Mouse (Mus musculus): ENCODE measurements around the gene Pla2g3. TPM values are rescaled to one million over a fixed set of nuclear protein-coding genes. Genes with fewer than 3 reads are reported as not detected.

Gene Pla2g3
- polyA plus RNA-seq, 1 experiment from 2014 or later = 2.2 TPM

- Histone ChIP-seq H3K27ac (ENCODE audit: low read depth, low read length) (no peak overlapping the region), H3K9me3 (ENCODE audit: control insufficient read depth, low read length) (no peaks in the 10 kb centered on the region), H3K27me3 (ENCODE audit: control insufficient read depth, insufficient read depth, low read length) (no peaks in the 10 kb centered on the region), H3K4me3 (ENCODE audit: low read depth, low read length) (no peak overlapping the region), H3K9ac (replicated peaks; ENCODE audit: low read depth, low read length) (no peak overlapping the region), H3K36me3 (ENCODE audit: control insufficient read depth, insufficient read depth, low read length) (no peaks in the 10 kb centered on the region), H3K4me2 (ENCODE audit: low read depth, low read length) (no peak overlapping the region), H3K4me1 (ENCODE audit: control insufficient read depth, insufficient read depth, low read length) (no peaks in the 10 kb centered on the region)
- WGBS = 82% methylated on average over 20 of the region's 20 CpGs
- ATAC-seq (ENCODE audit: low read depth) = no peak
These were observed 41.6 kb downstream of the Pla2g3 start for GRCm38 (mm10) chr11:3529476-3530252.

DNA sequence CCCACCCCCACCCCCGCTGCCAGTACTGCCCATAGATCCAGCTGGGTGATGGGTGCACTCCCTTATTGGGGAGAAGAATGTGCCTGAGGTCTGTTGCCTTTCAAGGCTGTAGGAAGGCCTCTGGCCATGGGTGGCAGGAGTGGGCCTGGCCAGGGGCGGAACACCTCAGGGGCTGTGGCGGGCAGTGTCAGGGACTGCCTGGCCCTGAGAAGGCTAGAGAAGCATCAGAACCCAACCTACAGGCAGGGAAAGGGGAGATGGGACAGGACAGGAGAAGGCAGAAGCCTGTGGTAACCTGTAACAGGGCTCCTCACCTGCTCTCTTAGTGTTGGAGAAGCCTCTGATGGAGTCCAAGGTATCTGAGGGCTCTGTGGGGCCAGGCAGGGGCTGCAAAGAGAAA, 42.6 kb downstream of the Pla2g3 start:
- H3K27me3 ChIP-seq (ENCODE audit: control insufficient read depth, insufficient read depth, low read length) = no peaks in the 10 kb centered on the region
- no peaks in the 10 kb centered on the region for H3K9me3 ChIP-seq (ENCODE audit: control insufficient read depth, low read length)
- no peak overlapping the region for H3K4me3 ChIP-seq (ENCODE audit: low read depth, low read length)
- ATAC-seq (ENCODE audit: low read depth) = no peak
- no peak overlapping the region for H3K4me2 ChIP-seq (ENCODE audit: low read depth, low read length)
- no peak overlapping the region for H3K27ac ChIP-seq (ENCODE audit: low read depth, low read length)
- 94% methylated on average over 3 of the region's 3 CpGs for WGBS
- no peaks in the 10 kb centered on the region for H3K4me1 ChIP-seq (ENCODE audit: control insufficient read depth, insufficient read depth, low read length)
- no peaks in the 10 kb centered on the region for H3K36me3 ChIP-seq (ENCODE audit: control insufficient read depth, insufficient read depth, low read length)
- H3K9ac ChIP-seq (replicated peaks; ENCODE audit: low read depth, low read length) = no peak overlapping the region

GRCm38 (mm10) chr11:3531634-3532033, 43.5 kb downstream of the Pla2g3 start:
- Histone ChIP-seq H3K4me1 (ENCODE audit: control insufficient read depth, insufficient read depth, low read length) (no peaks in the 10 kb centered on the region), H3K9ac (replicated peaks; ENCODE audit: low read depth, low read length) (no peak overlapping the region), H3K4me3 (ENCODE audit: low read depth, low read length) (no peak overlapping the region), H3K9me3 (ENCODE audit: control insufficient read depth, low read length) (no peaks in the 10 kb centered on the region), H3K4me2 (ENCODE audit: low read depth, low read length) (no peak overlapping the region), H3K36me3 (ENCODE audit: control insufficient read depth, insufficient read depth, low read length) (no peaks in the 10 kb centered on the region), H3K27me3 (ENCODE audit: control insufficient read depth, insufficient read depth, low read length) (no peaks in the 10 kb centered on the region), H3K27ac (ENCODE audit: low read depth, low read length) (no peak overlapping the region)
- no peak for ATAC-seq (ENCODE audit: low read depth)
- 85% methylated on average over 6 of the region's 6 CpGs for WGBS

- H3K4me2 ChIP-seq (ENCODE audit: low read depth, low read length) = no peak overlapping the region
- H3K27ac ChIP-seq (ENCODE audit: low read depth, low read length) = no peak overlapping the region
- H3K4me1 ChIP-seq (ENCODE audit: control insufficient read depth, insufficient read depth, low read length) = no peaks in the 10 kb centered on the region
- no peak overlapping the region for H3K4me3 ChIP-seq (ENCODE audit: low read depth, low read length)
- no peaks in the 10 kb centered on the region for H3K27me3 ChIP-seq (ENCODE audit: control insufficient read depth, insufficient read depth, low read length)
- H3K36me3 ChIP-seq (ENCODE audit: control insufficient read depth, insufficient read depth, low read length) = no peaks in the 10 kb centered on the region
- no peak for ATAC-seq (ENCODE audit: low read depth)
- H3K9me3 ChIP-seq (ENCODE audit: control insufficient read depth, low read length) = no peaks in the 10 kb centered on the region
- 90% methylated on average over 16 of the region's 16 CpGs for WGBS
- no peak overlapping the region for H3K9ac ChIP-seq (replicated peaks; ENCODE audit: low read depth, low read length)
These were observed 44.2 kb downstream of the Pla2g3 start for GRCm38 (mm10) chr11:3532101-3532931.

GRCm38 (mm10) chr11:3533406-3533932, 45.4 kb downstream of the Pla2g3 start:
- Histone ChIP-seq H3K36me3 (ENCODE audit: control insufficient read depth, insufficient read depth, low read length) (no peaks in the 10 kb centered on the region), H3K27me3 (ENCODE audit: control insufficient read depth, insufficient read depth, low read length) (no peaks in the 10 kb centered on the region), H3K9me3 (ENCODE audit: control insufficient read depth, low read length) (no peaks in the 10 kb centered on the region), H3K9ac (replicated peaks; ENCODE audit: low read depth, low read length) (no peak overlapping the region), H3K4me3 (ENCODE audit: low read depth, low read length) (no peak overlapping the region), H3K4me1 (ENCODE audit: control insufficient read depth, insufficient read depth, low read length) (no peaks in the 10 kb centered on the region), H3K27ac (ENCODE audit: low read depth, low read length) (no peak overlapping the region), H3K4me2 (ENCODE audit: low read depth, low read length) (no peak overlapping the region; the same call in 1 of the 2 replicates)
- no peak for ATAC-seq (ENCODE audit: low read depth)
- WGBS = 88% methylated on average over 17 of the region's 17 CpGs

DNA sequence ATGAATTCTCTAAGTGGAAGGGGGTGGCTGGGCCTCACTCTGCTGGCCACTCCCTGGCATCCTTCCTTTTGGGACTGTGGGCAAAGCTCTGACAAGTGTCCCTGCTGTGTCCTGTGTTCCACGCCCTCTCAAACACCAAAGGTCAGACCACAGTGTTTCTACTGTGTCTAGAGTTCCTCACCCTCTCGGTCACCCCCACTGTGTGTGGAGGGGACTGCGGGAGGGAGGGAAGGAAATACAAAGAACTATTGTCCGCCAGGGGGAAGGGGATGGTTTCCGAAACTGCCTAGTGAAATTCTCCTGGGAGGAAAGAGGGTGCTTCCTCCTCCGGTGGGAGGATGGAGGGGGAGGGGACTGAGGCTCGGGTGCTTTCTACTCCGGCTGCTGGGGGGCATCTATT, 46.9 kb downstream of the Pla2g3 start:
- 0 out of 2 replicates have a peak, but pooled peaks have one; percentile 3 for ATAC-seq (ENCODE audit: low read depth)
- Histone ChIP-seq H3K27me3 (ENCODE audit: control insufficient read depth, insufficient read depth, low read length) (no peaks in the 10 kb centered on the region), H3K9me3 (ENCODE audit: control insufficient read depth, low read length) (no peaks in the 10 kb centered on the region), H3K27ac (ENCODE audit: low read depth, low read length) (no peak overlapping the region), H3K9ac (replicated peaks; ENCODE audit: low read depth, low read length) (no peak overlapping the region), H3K4me3 (ENCODE audit: low read depth, low read length) (peak overlapping the region; percentile 52; the same call in 1 of the 2 replicates), H3K4me2 (ENCODE audit: low read depth, low read length) (peak overlapping the region; percentile 99), H3K36me3 (ENCODE audit: control insufficient read depth, insufficient read depth, low read length) (no peaks in the 10 kb centered on the region), H3K4me1 (ENCODE audit: control insufficient read depth, insufficient read depth, low read length) (no peaks in the 10 kb centered on the region)
- 6% methylated on average over 8 of the region's 8 CpGs for WGBS

DNA sequence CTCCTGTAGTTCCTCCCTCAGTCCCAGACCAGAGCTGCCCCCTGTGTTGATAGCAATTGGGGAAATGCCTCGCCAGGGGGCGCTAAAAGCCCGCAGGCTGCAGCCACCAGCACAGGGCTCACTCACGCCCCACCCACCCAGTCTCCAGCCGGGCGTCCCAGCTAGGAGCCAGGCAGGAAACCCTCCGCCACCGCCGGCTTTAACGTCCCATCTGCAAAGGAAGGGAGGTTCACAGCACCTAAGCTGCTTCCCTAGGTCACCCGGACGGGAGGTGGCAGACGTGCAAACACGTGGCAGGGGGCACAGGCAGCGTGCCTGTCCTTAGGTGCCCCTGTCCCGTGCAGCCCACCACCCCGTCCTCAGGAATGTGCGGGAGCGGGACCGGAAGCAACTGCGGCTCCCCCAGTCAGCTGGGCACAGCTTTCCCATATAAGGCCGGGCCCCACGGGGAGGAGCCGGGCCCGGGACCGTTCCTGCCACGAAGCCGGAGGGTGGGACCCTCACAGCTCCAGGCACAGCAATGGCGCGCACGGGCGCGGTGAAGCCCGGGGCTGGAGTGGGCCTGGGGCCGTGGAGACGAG, 47.4 kb downstream of the Pla2g3 start:
- H3K27ac ChIP-seq (ENCODE audit: low read depth, low read length) = peak overlapping the region; percentile 73; the same call in 1 of the 2 replicates
- ATAC-seq (ENCODE audit: low read depth) = peak; percentile 87
- H3K9me3 ChIP-seq (ENCODE audit: control insufficient read depth, low read length) = no peaks in the 10 kb centered on the region
- H3K9ac ChIP-seq (replicated peaks; ENCODE audit: low read depth, low read length) = peak overlapping the region; percentile 75
- H3K4me2 ChIP-seq (ENCODE audit: low read depth, low read length) = peak overlapping the region; percentile 99
- H3K4me1 ChIP-seq (ENCODE audit: control insufficient read depth, insufficient read depth, low read length) = no peaks in the 10 kb centered on the region
- H3K36me3 ChIP-seq (ENCODE audit: control insufficient read depth, insufficient read depth, low read length) = no peaks in the 10 kb centered on the region
- WGBS = under 1% methylated on average over 35 of the region's 36 CpGs
- no peaks in the 10 kb centered on the region for H3K27me3 ChIP-seq (ENCODE audit: control insufficient read depth, insufficient read depth, low read length)
- peak overlapping the region; percentile 52 for H3K4me3 ChIP-seq (ENCODE audit: low read depth, low read length)

DNA sequence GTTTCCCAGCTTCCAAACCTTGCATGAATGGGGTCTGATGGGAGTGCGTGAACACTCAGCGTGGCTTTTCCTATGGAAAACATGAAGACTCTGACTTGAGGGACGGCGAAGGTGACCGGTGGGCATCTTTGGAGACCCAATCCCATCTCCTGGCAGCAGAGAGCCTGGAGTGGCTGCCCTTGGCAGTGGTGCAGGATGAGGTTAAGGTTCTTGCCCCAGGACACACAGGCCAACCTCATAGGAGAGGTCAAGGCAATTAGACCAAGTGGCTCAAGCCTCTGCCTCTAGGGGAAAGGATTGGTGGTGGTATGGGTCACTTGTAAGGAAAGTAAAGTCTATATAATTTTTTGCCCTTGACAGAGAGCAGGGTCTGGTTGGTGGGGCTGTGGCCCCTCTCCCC, 48.0 kb downstream of the Pla2g3 start:
- WGBS = 54% methylated on average over 5 of the region's 5 CpGs

More for the DNA sequence above, 48.0 kb downstream of the Pla2g3 start:
- Histone ChIP-seq H3K9me3 (ENCODE audit: control insufficient read depth, low read length) (no peaks in the 10 kb centered on the region), H3K4me3 (ENCODE audit: low read depth, low read length) (peak overlapping the region; percentile 52), H3K4me1 (ENCODE audit: control insufficient read depth, insufficient read depth, low read length) (no peaks in the 10 kb centered on the region), H3K36me3 (ENCODE audit: control insufficient read depth, insufficient read depth, low read length) (no peaks in the 10 kb centered on the region), H3K4me2 (ENCODE audit: low read depth, low read length) (peak overlapping the region; percentile 99), H3K9ac (replicated peaks; ENCODE audit: low read depth, low read length) (peak overlapping the region; percentile 75; the same call in 1 of the 2 replicates), H3K27ac (ENCODE audit: low read depth, low read length) (peak overlapping the region; percentile 73; the same call in 1 of the 2 replicates), H3K27me3 (ENCODE audit: control insufficient read depth, insufficient read depth, low read length) (no peaks in the 10 kb centered on the region)
- no peak for ATAC-seq (ENCODE audit: low read depth)

Measured in neural tube, embryonic 14.5 days (tissue).